Mouse (Mus musculus) hindbrain, embryonic 14.5 days (tissue): ENCODE measurements around the gene Plpp3. TPM values are rescaled to one million over a fixed set of nuclear protein-coding genes. Genes with fewer than 3 reads are reported as not detected.

Experiments used
- ATAC-seq: fragments of 200-750 bp; cut with Nextera tagmentation; 2 replicates; pipeline ENCODE4 v1.8.0; 2017; ENCODE audit warnings: moderate number of reproducible peaks, mild to moderate bottlenecking, moderate TSS enrichment, moderate library complexity; ENCODE audit not compliant: low FRiP score
- DNase-seq: peaks from one replicate; pipeline ENCODE4 v3.0.0-alpha.2; 2015; ENCODE audit warnings: low spot score
- H3K27ac ChIP-seq: fragments of 300-500 bp; sonication (generic); 2 replicates; pipeline ENCODE4 v1.5.1; 2014; ENCODE audit warnings: mild to moderate bottlenecking, moderate library complexity
- H3K27me3 ChIP-seq: fragments of 300-500 bp; sonication (generic); 2 replicates; pipeline ENCODE4 v1.6.1; 2014; ENCODE audit warnings: mild to moderate bottlenecking, low read length, mixed read lengths; ENCODE audit not compliant: control insufficient read depth, insufficient read depth
- H3K36me3 ChIP-seq: fragments of 300-500 bp; sonication (generic); replicated peaks from 2 replicates; pipeline ENCODE4 v1.6.1; 2014; ENCODE audit not compliant: control insufficient read depth, insufficient read depth
- H3K4me1 ChIP-seq: fragments of 300-500 bp; sonication (generic); replicated peaks from 2 replicates; pipeline ENCODE4 v1.6.1; 2014; ENCODE audit warnings: antibody characterized with exemption, low read length, mixed read lengths; ENCODE audit not compliant: control insufficient read depth, insufficient read depth
- H3K4me2 ChIP-seq: fragments of 300-500 bp; sonication (generic); replicated peaks from 2 replicates; pipeline ENCODE4 v1.6.1; 2014; ENCODE audit warnings: mild to moderate bottlenecking, moderate library complexity
- H3K4me3 ChIP-seq: fragments of 300-500 bp; sonication (generic); replicated peaks from 2 replicates; pipeline ENCODE4 v1.5.1; 2014; ENCODE audit warnings: mild to moderate bottlenecking, low read length
- H3K9ac ChIP-seq: fragments of 300-500 bp; sonication (generic); 2 replicates; pipeline ENCODE4 v1.6.1; 2014
- H3K9me3 ChIP-seq: fragments of 300-500 bp; sonication (generic); 2 replicates; pipeline ENCODE4 v1.6.1; 2016; ENCODE audit warnings: low read length; ENCODE audit not compliant: control insufficient read depth
- WGBS: fragments of 180-500 bp; shearing (Covaris S2); extraction: QIAGEN DNeasy Blood & Tissue Kit; methylation state at CpG from one replicate; pipeline ENCODE4 v1.1.7; 2014; 5-methylcytosine and 5-hydroxymethylcytosine counted together
- polyA plus RNA-seq: library from polyadenylated mRNA; unstranded; fragments of >200 nt; fragmentation: Nextera tagmentation; extraction: Ambion mirVana; gene quantifications from 2 replicates; pipeline ENCODE4 v1.2.1, GENCODE M21; 2014

The Plpp3 gene
- polyA plus RNA-seq, 1 experiment from 2014 or later, result 69.9 TPM

- Histone ChIP-seq H3K4me1 (peaks cover 14% of the 10 kb centered on the region), H3K4me2 (no peak overlapping the region), H3K9ac (no peak overlapping the region), H3K36me3 (no peaks in the 10 kb centered on the region), H3K27ac (no peak overlapping the region), H3K9me3 (no peaks in the 10 kb centered on the region), H3K27me3 (no peaks in the 10 kb centered on the region), H3K4me3 (no peak overlapping the region)
- WGBS, result 83% methylated on average over 3 of the region's 3 CpGs
- ATAC-seq (no peak), DNase-seq (no peak)
Measured at GRCm38 (mm10) chr4:105113468-105113867, 43.7 kb upstream of the Plpp3 start.

- H3K4me1 ChIP-seq, result no peaks in the 10 kb centered on the region
- H3K27ac ChIP-seq, result no peak overlapping the region
- no peak for DNase-seq
- H3K9ac ChIP-seq, result no peak overlapping the region
- WGBS, result 39% methylated on average over 6 of the region's 6 CpGs
- ATAC-seq, result no peak
- no peak overlapping the region for H3K4me2 ChIP-seq
- H3K27me3 ChIP-seq, result no peaks in the 10 kb centered on the region
- H3K9me3 ChIP-seq, result no peaks in the 10 kb centered on the region
- no peaks in the 10 kb centered on the region for H3K36me3 ChIP-seq
- H3K4me3 ChIP-seq, result no peak overlapping the region
Measured at GRCm38 (mm10) chr4:105121081-105121480, 36.1 kb upstream of the Plpp3 start.

DNA sequence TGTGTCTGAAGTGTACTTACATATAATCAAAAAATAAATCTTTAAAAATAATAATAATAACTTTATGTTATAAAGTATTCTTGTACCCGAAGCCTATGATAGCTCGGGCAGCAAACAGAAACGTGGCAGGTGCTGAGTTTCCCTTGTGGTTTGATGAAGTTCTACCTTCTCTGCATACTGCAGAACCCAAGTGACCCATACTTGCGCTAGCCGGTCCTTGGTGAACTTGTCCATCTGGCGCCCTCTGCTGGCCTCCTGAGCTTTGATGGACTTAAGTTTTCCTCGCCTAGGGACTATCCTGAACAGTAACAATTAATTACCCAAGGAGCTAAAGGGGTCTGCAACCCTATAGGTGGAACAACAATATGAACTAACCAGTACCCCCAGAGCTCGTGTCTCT lies 34.7 kb upstream of the Plpp3 start:
- no peaks in the 10 kb centered on the region for H3K9me3 ChIP-seq
- H3K9ac ChIP-seq, result no peak overlapping the region
- H3K36me3 ChIP-seq, result no peaks in the 10 kb centered on the region
- DNase-seq (peak; percentile 38), ATAC-seq (no peak)
- no peak overlapping the region for H3K4me3 ChIP-seq
- WGBS, result 53% methylated on average over 8 of the region's 8 CpGs
- H3K27me3 ChIP-seq, result no peaks in the 10 kb centered on the region
- no peak overlapping the region for H3K27ac ChIP-seq
- no peak overlapping the region for H3K4me2 ChIP-seq
- no peaks in the 10 kb centered on the region for H3K4me1 ChIP-seq

GRCm38 (mm10) chr4:105129212-105129611 lies 27.9 kb upstream of the Plpp3 start:
- no peak for ATAC-seq
- WGBS, result 67% methylated on average over 7 of the region's 7 CpGs

DNA sequence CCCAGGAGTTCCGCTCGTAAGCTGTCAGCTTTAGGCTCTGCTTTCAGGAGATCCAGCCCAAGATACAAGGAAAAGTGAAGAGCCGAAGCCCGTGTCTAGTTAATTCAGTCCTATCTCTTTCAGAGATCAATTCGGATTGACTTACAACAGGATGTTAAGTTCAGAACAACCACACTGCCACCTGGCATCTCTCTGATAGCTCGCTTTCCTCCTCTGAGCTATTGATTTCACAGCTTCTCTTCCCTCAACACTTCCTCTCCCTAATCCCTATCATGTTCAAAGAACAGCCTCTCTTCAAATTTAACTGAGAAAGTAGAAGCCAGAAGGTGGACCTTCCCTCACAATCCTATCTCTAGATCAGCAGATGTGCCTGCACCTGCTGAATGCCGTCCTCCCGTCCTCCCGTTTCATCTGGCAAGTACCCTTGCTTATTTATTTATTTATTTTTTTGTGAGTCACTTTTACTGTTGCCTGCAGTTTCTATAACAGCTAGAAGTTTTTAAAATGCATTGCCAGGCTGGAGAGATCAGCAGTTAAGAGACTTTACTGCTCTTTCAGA lies 25.3 kb upstream of the Plpp3 start:
- Histone ChIP-seq H3K27me3 (no peaks in the 10 kb centered on the region), H3K9me3 (no peaks in the 10 kb centered on the region), H3K4me2 (no peak overlapping the region), H3K36me3 (no peaks in the 10 kb centered on the region), H3K27ac (no peak overlapping the region), H3K4me3 (no peak overlapping the region), H3K4me1 (no peaks in the 10 kb centered on the region), H3K9ac (no peak overlapping the region)
- no peak for ATAC-seq
- WGBS, result 84% methylated on average over 9 of the region's 9 CpGs
- DNase-seq, result no peak

More at GRCm38 (mm10) chr4:105129212-105129611, 27.9 kb upstream of the Plpp3 start:
- Histone ChIP-seq H3K9ac (no peak overlapping the region), H3K36me3 (no peaks in the 10 kb centered on the region), H3K27me3 (no peaks in the 10 kb centered on the region), H3K4me1 (no peaks in the 10 kb centered on the region), H3K4me2 (no peak overlapping the region), H3K4me3 (no peak overlapping the region), H3K27ac (no peak overlapping the region), H3K9me3 (no peaks in the 10 kb centered on the region)
- DNase-seq, result no peak

GRCm38 (mm10) chr4:105133350-105134050 lies 23.6 kb upstream of the Plpp3 start:
- ATAC-seq (no peak), DNase-seq (no peak)
- Histone ChIP-seq H3K4me3 (no peak overlapping the region), H3K9me3 (no peaks in the 10 kb centered on the region), H3K27me3 (no peaks in the 10 kb centered on the region), H3K27ac (no peak overlapping the region), H3K4me1 (no peaks in the 10 kb centered on the region), H3K9ac (no peak overlapping the region), H3K36me3 (no peaks in the 10 kb centered on the region), H3K4me2 (no peak overlapping the region)
- WGBS, result 81% methylated on average over 4 of the region's 4 CpGs

DNA sequence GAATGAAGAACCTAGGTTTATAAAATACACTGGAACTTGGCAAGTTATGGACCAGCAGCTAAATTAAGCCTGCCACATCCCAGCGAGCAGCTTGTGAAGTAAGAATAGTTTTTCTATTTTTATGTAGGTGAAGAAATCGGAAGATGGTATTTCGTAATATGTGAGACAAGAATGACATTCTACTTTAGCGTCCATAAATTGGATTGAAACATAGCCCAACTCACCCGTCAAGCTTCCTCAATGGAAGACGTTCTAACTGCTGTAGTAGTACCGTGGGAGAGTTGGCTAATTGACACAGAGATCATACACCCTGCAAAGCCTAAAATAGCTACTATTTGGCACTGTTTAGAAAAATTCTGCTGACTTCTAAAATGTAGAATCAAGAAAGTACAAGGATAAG lies 7.7 kb upstream of the Plpp3 start:
- H3K9me3 ChIP-seq, result no peaks in the 10 kb centered on the region
- no peaks in the 10 kb centered on the region for H3K27me3 ChIP-seq
- H3K27ac ChIP-seq, result no peak overlapping the region
- DNase-seq (no peak), ATAC-seq (no peak)
- H3K36me3 ChIP-seq, result no peaks in the 10 kb centered on the region
- WGBS, result 91% methylated on average over 7 of the region's 7 CpGs
- no peaks in the 10 kb centered on the region for H3K4me1 ChIP-seq
- no peak overlapping the region for H3K4me2 ChIP-seq
- no peak overlapping the region for H3K4me3 ChIP-seq
- H3K9ac ChIP-seq, result no peak overlapping the region

DNA sequence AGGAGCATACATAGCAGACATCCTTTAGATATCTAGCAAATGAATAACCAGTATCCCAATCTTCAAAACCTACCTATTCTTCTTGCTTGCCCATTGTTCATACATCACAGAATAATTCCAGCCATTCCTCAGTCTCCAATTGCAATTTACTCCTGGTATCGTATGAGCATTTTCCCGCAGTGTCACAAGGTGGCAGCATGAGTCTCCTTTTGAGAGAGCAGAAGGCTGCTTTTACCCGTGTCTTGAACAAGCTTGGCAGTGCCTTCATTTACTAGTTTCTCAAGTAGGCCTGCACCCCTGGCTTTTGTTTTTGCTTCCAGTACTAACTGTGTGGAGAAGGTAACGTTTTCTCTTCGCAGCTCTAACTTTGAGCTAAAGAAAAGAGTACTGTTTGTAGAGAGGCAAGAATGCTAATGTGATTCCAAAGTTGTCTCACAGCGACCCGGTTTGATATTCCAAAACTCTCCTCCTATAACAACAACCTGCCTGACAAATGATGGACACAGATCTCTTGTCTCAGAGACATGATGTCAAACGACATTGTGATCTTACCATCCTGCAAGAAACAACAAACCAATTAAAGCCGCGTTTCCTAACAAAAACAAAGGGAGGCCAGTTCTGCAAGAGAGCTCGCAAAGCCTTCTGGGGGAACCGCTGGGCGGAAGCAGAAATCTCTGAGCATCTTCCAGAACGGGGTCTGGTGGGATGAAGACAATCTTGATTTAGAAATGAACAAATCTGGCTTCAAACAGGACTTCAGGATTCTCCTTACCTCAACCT lies 5.0 kb upstream of the Plpp3 start:
- Histone ChIP-seq H3K9ac (no peak overlapping the region), H3K27me3 (no peaks in the 10 kb centered on the region), H3K4me2 (no peak overlapping the region), H3K4me3 (no peak overlapping the region), H3K36me3 (no peaks in the 10 kb centered on the region), H3K4me1 (no peaks in the 10 kb centered on the region), H3K27ac (no peak overlapping the region), H3K9me3 (no peaks in the 10 kb centered on the region)
- ATAC-seq (peak; percentile 48; the same call in 1 of the 2 replicates), DNase-seq (peak; percentile 92)
- 43% methylated on average over 14 of the region's 14 CpGs for WGBS

DNA sequence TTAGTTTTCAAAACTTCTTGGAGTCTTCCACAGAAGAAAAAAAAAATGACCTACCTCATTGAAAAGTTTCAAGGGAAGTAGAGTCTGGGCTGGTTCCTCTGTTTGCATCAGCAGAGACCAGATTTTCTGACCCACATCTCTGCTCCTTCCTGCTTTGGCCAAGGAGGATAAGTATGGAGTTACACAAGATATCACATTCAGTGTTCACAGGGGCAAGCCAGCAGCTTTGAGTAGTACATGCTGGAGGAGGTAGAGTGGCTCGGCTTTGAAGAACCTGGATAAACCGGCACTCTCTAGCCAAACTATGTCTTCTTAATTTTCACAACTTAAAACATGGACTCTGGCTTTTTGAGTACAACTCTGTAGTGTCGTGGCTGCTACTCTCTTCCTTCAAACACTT lies 3.9 kb upstream of the Plpp3 start:
- Histone ChIP-seq H3K4me3 (no peak overlapping the region), H3K27ac (no peak overlapping the region), H3K27me3 (no peaks in the 10 kb centered on the region), H3K9ac (no peak overlapping the region), H3K36me3 (no peaks in the 10 kb centered on the region), H3K4me2 (no peak overlapping the region), H3K4me1 (peaks cover under 1% of the 10 kb centered on the region; the same call in 1 of the 2 replicates), H3K9me3 (no peaks in the 10 kb centered on the region)
- no peak for DNase-seq
- 93% methylated on average over 3 of the region's 3 CpGs for whole genome bisulfite sequencing
- no peak for ATAC-seq
